Mouse (Mus musculus) lung, adult 2 months (tissue): Measurements from ENCODE around the gene Fam131c.

Experiments
- CTCF ChIP-seq: fragments of 200-500 bp; IDR thresholded peaks from 2 replicates; pipeline ENCODE4 v1.5.1; 2011; ENCODE audit warnings: mild to moderate bottlenecking, low read length, control low read depth; ENCODE audit not compliant: insufficient read depth
- POLR2A ChIP-seq: fragments of 200-500 bp; IDR thresholded peaks from 2 replicates; pipeline ENCODE4 v1.6.1; 2011; ENCODE audit warnings: low read depth, mild to moderate bottlenecking, control low read depth, low read length, borderline replicate concordance; ENCODE audit errors: extremely low read depth

DNA sequence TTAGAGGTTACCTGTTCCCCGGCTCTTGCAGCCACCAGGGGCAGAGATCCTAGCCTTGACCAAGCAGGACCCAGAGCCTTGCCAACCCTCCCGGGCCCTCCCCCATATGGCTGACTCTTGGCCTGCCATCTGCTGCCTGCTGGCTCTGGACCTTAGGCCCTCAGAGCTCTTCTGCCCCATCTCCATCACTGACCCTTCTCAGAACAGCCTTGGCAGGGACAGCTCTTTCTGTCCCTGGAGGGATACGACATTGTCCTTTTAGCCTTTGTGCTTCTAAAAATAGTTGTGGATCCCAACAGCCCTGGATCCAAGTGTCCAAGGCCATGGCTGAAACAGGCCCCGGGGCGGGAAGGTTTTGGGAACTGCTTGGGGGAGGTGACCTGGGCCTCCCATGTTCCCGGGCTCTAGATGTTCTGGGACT lies 43.2 kb upstream of the Fam131c start:
- no peak for TF ChIP-seq POLR2A
- TF ChIP-seq CTCF: no peak
